ENCODE assay signal across 8 mouse cellular contexts in genomic region chr3:101806149-101806548, GRCm38 (mm10). TPM values are rescaled to one million over a fixed set of nuclear protein-coding genes. Genes with fewer than 3 reads are reported as not detected.
DNase-seq lines count a peak whose midpoint lies in the region; ATAC-seq lines count a peak whose summit lies in the region.

No protein-coding gene starts in this region.

- peak; percentile 90 for DNase-seq in ZHBTc4 (ENCODE audit: low read depth, low spot score)
- peak; percentile 91 for DNase-seq in embryo, embryonic 10.5 days (ENCODE audit: low spot score)
- DNase-seq in gastrocnemius, postnatal 14 days, result peak; percentile 88
- peak; percentile 79 to 81 for DNase-seq in left cerebral cortex, adult 8-10 months (ENCODE audit: low spot score in 2 of 2)
- DNase-seq in right cerebral cortex, postnatal 10 days (ENCODE audit: low spot score in 2 of 2), result peak; percentile 88 to 91
- DNase-seq in urinary bladder, postnatal 10 days (ENCODE audit: low spot score), result peak; percentile 69

- intact Hi-C loops in gastrocnemius, postnatal 14 days (cut with DNase I; ENCODE audit: low total_unique reads), result loop anchor here (5.0 kb wide), 1 partner anchor 299 kb away; no protein-coding TSS in a partner anchor

- peak; percentile 75 for ATAC-seq in inflammation-experienced regulatory T-cells, adult 6 months
- peak; percentile 98 for ATAC-seq in megakaryocyte, adult 5-6 weeks (ENCODE audit: poor library complexity, severe bottlenecking)

RNA-seq across cellular contexts. Expression of gene Mab21l3, which starts 42.6 kb away (rescaled TPM):
- total RNA-seq in gastrocnemius, postnatal 14 days (2021), result not detected
- under 1 TPM in 1 of 3 experiments, not detected in 2; 0.21 TPM for polyA plus RNA-seq in inflammation-experienced regulatory T-cells, adult 6 months (2017; shearing (Covaris generic))
- under 1 TPM; 0.11 to 0.51 (median 0.27) TPM for total RNA-seq in left cerebral cortex, adult 8-10 months (2022)
- total RNA-seq in megakaryocyte, adult 5-6 weeks (2015), result not detected in 2 replicates
- not detected in 2 replicates for total RNA-seq in megakaryocyte, adult 5-6 weeks (2017)

Comparison
In these comparisons a context has a peak if more than half of its experiments do, and no peak if none do; other contexts are left out.
1. Peak in every context shown above with its lines: DNase-seq and ATAC-seq.